Mouse (Mus musculus) neural tube, embryonic 13.5 days (tissue): ENCODE measurements around the gene Larp4b. TPM values are rescaled to one million over a fixed set of nuclear protein-coding genes. Genes with fewer than 3 reads are reported as not detected.

Experiments used
- ATAC-seq: fragments of 200-750 bp; cut with Nextera tagmentation; 2 replicates; pipeline ENCODE4 v1.8.0; 2017; ENCODE audit warnings: low read depth, mild to moderate bottlenecking, moderate TSS enrichment, moderate library complexity
- H3K27ac ChIP-seq: fragments of 300-500 bp; sonication (generic); replicated peaks from 2 replicates; pipeline ENCODE4 v1.5.1; 2015; ENCODE audit warnings: moderate library complexity, mild to moderate bottlenecking, inconsistent platforms
- H3K27me3 ChIP-seq: fragments of 300-500 bp; sonication (generic); 2 replicates; pipeline ENCODE4 v1.6.1; 2015; ENCODE audit warnings: mild to moderate bottlenecking, inconsistent platforms
- H3K36me3 ChIP-seq: fragments of 300-500 bp; sonication (generic); 2 replicates; pipeline ENCODE4 v1.6.1; 2015; ENCODE audit warnings: mild to moderate bottlenecking, inconsistent platforms
- H3K4me1 ChIP-seq: fragments of 300-500 bp; sonication (generic); replicated peaks from 2 replicates; pipeline ENCODE4 v1.6.1; 2015; ENCODE audit warnings: inconsistent platforms
- H3K4me2 ChIP-seq: fragments of 300-500 bp; sonication (generic); 2 replicates; pipeline ENCODE4 v1.6.1; 2015; ENCODE audit warnings: inconsistent platforms, mild to moderate bottlenecking, moderate library complexity
- H3K4me3 ChIP-seq: fragments of 300-500 bp; sonication (generic); 2 replicates; pipeline ENCODE4 v1.5.1; 2015; ENCODE audit warnings: mild to moderate bottlenecking, inconsistent platforms
- H3K9ac ChIP-seq: fragments of 300-500 bp; sonication (generic); 2 replicates; pipeline ENCODE4 v1.6.1; 2015; ENCODE audit warnings: moderate library complexity, mild to moderate bottlenecking, inconsistent platforms
- H3K9me3 ChIP-seq: fragments of 300-500 bp; sonication (generic); 2 replicates; pipeline ENCODE4 v1.6.1; 2016; ENCODE audit warnings: inconsistent platforms
- WGBS: fragments of 180-500 bp; shearing (Covaris S2); methylation state at CpG from one replicate; pipeline ENCODE4 v1.1.7; 2015; 5-methylcytosine and 5-hydroxymethylcytosine counted together
- polyA plus RNA-seq: library from polyadenylated mRNA; unstranded; fragments of >200 nt; fragmentation: Nextera tagmentation; extraction: Ambion mirVana; gene quantifications from 2 replicates; pipeline ENCODE4 v1.2.1, GENCODE M21; 2015

The Larp4b gene
- polyA plus RNA-seq, 1 experiment from 2014 or later, result 31.6 TPM

- Histone ChIP-seq H3K9me3 (no peaks in the 10 kb centered on the region), H3K4me2 (no peak overlapping the region), H3K27ac (no peak overlapping the region), H3K27me3 (no peaks in the 10 kb centered on the region), H3K4me1 (peaks cover 19% of the 10 kb centered on the region), H3K36me3 (no peaks in the 10 kb centered on the region), H3K4me3 (no peak overlapping the region), H3K9ac (no peak overlapping the region)
- WGBS, result 86% methylated on average over 6 of the region's 6 CpGs
- ATAC-seq, result no peak
Observed at GRCm38 (mm10) chr13:9184281-9184680, 90.6 kb downstream of the Larp4b start.

DNA sequence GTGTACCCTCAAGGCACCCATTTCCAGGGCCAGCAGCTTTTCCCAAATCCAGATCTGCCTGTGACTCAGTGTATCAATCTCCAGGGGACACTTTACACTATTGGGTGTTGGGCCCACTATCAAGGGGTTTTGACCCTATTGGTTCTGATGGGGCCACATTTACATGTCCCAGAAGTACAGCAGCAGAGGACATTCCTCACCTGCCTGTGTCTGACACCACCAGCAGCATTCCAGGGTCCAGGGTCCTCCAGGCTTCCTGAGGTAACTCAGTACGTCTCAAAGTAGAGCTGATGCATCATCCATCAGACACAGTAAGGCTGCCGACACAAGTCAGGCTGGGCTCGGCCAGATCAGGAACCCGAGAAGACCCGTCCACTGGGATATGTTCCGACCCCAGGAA is 91.0 kb downstream of the Larp4b start:
- no peak overlapping the region for H3K9ac ChIP-seq
- peaks cover 19% of the 10 kb centered on the region for H3K4me1 ChIP-seq
- H3K27ac ChIP-seq, result no peak overlapping the region
- no peak overlapping the region for H3K4me2 ChIP-seq
- no peaks in the 10 kb centered on the region for H3K36me3 ChIP-seq
- 90% methylated on average over 6 of the region's 6 CpGs for WGBS
- H3K4me3 ChIP-seq, result no peak overlapping the region
- H3K27me3 ChIP-seq, result no peaks in the 10 kb centered on the region
- no peaks in the 10 kb centered on the region for H3K9me3 ChIP-seq
- ATAC-seq, result no peak

DNA sequence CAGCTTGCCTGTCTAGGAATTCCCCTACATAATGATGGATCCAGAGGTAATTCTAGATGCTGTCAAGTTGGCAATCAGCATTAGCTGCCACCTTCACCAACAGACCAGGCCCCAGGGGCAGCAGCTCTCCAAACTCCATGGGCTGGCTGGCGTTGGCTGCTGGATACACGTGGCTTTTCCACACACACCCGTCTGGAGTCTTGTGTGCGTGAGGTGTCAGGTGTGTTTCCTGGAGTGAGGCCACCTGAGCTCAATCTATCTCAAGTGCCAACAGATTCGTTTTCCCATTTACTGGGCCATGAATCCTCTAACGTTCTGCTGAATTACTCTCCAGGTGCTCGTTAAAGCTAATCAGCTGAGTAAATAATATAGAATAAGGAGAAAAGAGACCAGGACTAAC is 93.5 kb downstream of the Larp4b start:
- no peaks in the 10 kb centered on the region for H3K27me3 ChIP-seq
- H3K27ac ChIP-seq, result peak overlapping the region; percentile 49; the same call in 1 of the 2 replicates
- H3K9ac ChIP-seq, result no peak overlapping the region
- no peaks in the 10 kb centered on the region for H3K9me3 ChIP-seq
- H3K4me3 ChIP-seq, result no peak overlapping the region
- ATAC-seq, result peak; percentile 68
- peaks cover 19% of the 10 kb centered on the region for H3K4me1 ChIP-seq
- no peaks in the 10 kb centered on the region for H3K36me3 ChIP-seq
- 27% methylated on average over 7 of the region's 7 CpGs for WGBS
- peak overlapping the region; percentile 33 for H3K4me2 ChIP-seq

GRCm38 (mm10) chr13:9187566-9188530 is 94.2 kb downstream of the Larp4b start:
- no peaks in the 10 kb centered on the region for H3K36me3 ChIP-seq
- peak; percentile 46 for ATAC-seq
- H3K27me3 ChIP-seq, result no peaks in the 10 kb centered on the region
- peaks cover 19% of the 10 kb centered on the region for H3K4me1 ChIP-seq
- H3K27ac ChIP-seq, result peak overlapping the region; percentile 49
- H3K4me2 ChIP-seq, result peak overlapping the region; percentile 33
- H3K4me3 ChIP-seq, result no peak overlapping the region
- no peaks in the 10 kb centered on the region for H3K9me3 ChIP-seq
- H3K9ac ChIP-seq, result peak overlapping the region; percentile 50; the same call in 1 of the 2 replicates
- WGBS, result 48% methylated on average over 22 of the region's 22 CpGs

- H3K4me1 ChIP-seq, result peaks cover 19% of the 10 kb centered on the region
- H3K36me3 ChIP-seq, result no peaks in the 10 kb centered on the region
- ATAC-seq, result no peak
- H3K27ac ChIP-seq, result no peak overlapping the region
- no peaks in the 10 kb centered on the region for H3K27me3 ChIP-seq
- H3K4me2 ChIP-seq, result no peak overlapping the region
- no peak overlapping the region for H3K9ac ChIP-seq
- H3K9me3 ChIP-seq, result no peaks in the 10 kb centered on the region
- WGBS, result 91% methylated on average over 5 of the region's 5 CpGs
- no peak overlapping the region for H3K4me3 ChIP-seq
Observed at GRCm38 (mm10) chr13:9189481-9189880, 95.8 kb downstream of the Larp4b start.

DNA sequence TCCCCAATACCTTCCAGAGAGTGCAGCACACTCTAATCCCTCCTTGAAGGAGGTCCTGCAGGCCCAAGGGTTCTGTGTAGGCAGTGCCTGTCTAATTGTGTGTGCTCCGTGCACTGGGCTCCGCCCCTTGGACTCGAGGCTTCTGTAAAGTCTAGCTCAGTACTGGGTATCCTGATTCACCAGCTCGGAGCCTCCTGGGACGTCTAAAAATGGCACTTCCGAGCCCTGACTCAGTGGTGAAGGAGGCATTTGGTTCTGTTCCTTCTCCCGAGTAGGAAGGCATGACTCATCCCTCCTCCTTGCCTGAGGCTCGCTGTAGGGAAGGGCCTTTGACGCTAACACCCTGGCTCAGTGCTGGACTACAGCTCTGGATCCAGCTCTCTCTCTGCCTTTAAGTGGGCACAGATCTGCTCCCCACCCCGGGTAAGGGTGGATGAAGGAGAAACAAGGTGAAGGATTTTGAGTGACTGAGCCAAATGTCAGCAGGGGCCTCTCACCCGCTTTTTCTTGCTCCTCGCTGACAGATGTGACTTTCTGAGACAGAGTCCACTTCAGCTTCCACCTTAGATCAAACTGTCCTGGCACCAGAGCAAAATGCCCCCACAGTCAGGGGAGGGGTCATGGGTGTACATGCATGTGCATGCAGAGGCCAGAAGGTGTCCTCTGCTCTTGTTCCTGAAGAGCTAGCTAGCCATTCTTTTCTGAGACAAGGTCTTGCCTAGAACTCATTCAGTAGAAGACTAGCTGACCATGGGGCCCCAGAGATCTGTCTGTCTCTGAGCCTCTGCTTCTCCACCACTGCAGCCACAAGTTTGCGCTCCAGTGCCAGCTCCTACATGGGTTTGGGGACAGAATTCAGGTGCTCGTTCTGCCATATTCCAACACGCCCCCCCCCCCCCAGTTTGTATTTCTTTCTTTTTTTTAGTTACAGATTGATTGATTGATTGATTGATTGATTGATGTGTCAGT is 97.8 kb downstream of the Larp4b start:
- Histone ChIP-seq H3K36me3 (no peaks in the 10 kb centered on the region), H3K4me3 (no peak overlapping the region), H3K9me3 (no peaks in the 10 kb centered on the region), H3K4me2 (no peak overlapping the region), H3K27me3 (no peaks in the 10 kb centered on the region), H3K4me1 (peaks cover 19% of the 10 kb centered on the region), H3K27ac (no peak overlapping the region), H3K9ac (no peak overlapping the region)
- ATAC-seq, result no peak
- 51% methylated on average over 15 of the region's 15 CpGs for WGBS

DNA sequence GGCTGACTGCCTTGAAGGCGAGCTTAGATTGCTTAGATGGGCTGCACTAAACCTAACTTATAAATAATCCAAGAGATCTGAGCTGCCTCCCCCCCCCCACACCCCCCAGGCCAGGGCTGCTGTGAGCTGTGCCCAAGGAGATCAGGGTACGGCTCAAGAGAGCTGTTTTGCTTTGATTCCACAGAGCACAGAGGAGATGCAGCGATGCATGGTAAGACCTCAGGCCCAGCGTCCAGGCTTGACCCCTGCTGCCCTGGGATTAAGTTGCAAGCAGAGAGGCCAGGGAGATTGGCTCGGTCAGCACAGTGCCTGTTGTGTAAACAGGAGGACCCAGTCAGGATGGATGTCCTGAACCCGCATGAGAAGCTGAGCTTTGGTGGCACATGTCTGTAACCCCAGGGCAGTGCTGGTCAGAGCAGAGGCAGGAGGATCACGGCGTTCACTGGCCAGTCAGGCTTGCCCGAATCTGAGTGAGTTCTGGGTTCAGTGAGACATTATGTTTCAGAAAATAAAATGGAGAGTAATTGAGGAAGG is 99.2 kb downstream of the Larp4b start:
- H3K9ac ChIP-seq, result no peak overlapping the region
- H3K4me1 ChIP-seq, result peaks cover 8% of the 10 kb centered on the region
- H3K27me3 ChIP-seq, result peaks cover 5% of the 10 kb centered on the region; the same call in 1 of the 2 replicates
- no peak for ATAC-seq
- no peaks in the 10 kb centered on the region for H3K36me3 ChIP-seq
- H3K9me3 ChIP-seq, result no peaks in the 10 kb centered on the region
- H3K4me2 ChIP-seq, result no peak overlapping the region
- H3K27ac ChIP-seq, result no peak overlapping the region
- no peak overlapping the region for H3K4me3 ChIP-seq
- 53% methylated on average over 9 of the region's 9 CpGs for WGBS

GRCm38 (mm10) chr13:9194656-9195055 is 101.0 kb downstream of the Larp4b start:
- ATAC-seq, result no peak
- 87% methylated on average over 4 of the region's 4 CpGs for WGBS
- no peak overlapping the region for H3K4me3 ChIP-seq
- H3K9ac ChIP-seq, result no peak overlapping the region
- H3K27ac ChIP-seq, result no peak overlapping the region
- H3K4me2 ChIP-seq, result no peak overlapping the region
- H3K9me3 ChIP-seq, result no peaks in the 10 kb centered on the region
- H3K36me3 ChIP-seq, result no peaks in the 10 kb centered on the region
- H3K4me1 ChIP-seq, result peaks cover 6% of the 10 kb centered on the region; the same call in 1 of the 2 replicates
- H3K27me3 ChIP-seq, result peaks cover 5% of the 10 kb centered on the region; the same call in 1 of the 2 replicates

- WGBS, result 69% methylated on average over 4 of the region's 4 CpGs
- Histone ChIP-seq H3K4me2 (no peak overlapping the region), H3K9me3 (no peaks in the 10 kb centered on the region), H3K27me3 (peaks cover 5% of the 10 kb centered on the region; the same call in 1 of the 2 replicates), H3K4me3 (no peak overlapping the region), H3K36me3 (no peaks in the 10 kb centered on the region), H3K9ac (no peak overlapping the region), H3K27ac (no peak overlapping the region), H3K4me1 (peaks cover 6% of the 10 kb centered on the region; the same call in 1 of the 2 replicates)
- ATAC-seq, result no peak
Observed at GRCm38 (mm10) chr13:9195565-9195964, 101.9 kb downstream of the Larp4b start.

- Histone ChIP-seq H3K4me2 (no peak overlapping the region), H3K9me3 (no peaks in the 10 kb centered on the region), H3K4me1 (peaks cover 6% of the 10 kb centered on the region; the same call in 1 of the 2 replicates), H3K4me3 (no peak overlapping the region), H3K9ac (no peak overlapping the region), H3K27me3 (peaks cover 5% of the 10 kb centered on the region; the same call in 1 of the 2 replicates), H3K36me3 (no peaks in the 10 kb centered on the region), H3K27ac (no peak overlapping the region)
- ATAC-seq, result no peak
- WGBS, result 73% methylated on average over 3 of the region's 3 CpGs
Observed at GRCm38 (mm10) chr13:9198106-9198505, 104.4 kb downstream of the Larp4b start.

DNA sequence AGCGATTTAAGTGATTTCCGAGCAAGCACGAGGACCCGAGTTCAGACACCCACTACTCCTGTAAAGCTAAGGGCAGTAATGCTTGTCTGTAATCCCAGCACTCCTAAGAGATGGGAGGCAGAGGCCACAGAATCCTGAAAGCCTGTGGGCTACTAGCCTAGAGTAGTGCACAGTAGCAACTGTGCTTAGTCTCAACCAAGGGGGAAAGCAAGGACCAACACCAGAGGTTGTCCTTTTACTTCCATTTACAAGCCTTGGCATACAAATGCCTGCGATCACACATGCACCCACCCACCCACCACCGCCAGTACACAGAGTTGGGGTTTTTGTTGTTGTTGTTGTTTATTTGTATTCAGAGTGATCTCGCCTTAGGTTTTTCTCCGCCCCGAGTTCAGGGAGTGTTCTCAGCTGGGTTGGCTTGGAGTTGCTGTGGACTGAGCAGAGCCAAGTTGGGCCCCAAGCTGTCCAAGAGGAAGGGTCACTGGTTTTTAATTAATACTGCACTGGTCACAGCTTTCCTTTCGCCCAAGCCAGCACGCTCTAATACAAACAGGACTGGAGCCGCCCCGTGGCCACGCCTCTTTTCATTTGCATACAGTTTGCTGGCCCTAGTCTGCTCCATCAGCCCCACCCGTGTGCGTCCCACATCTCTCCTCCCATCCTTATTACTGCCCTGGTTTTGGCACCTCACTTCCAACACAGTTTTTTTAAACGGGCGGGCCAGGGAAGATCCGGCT is 105.2 kb downstream of the Larp4b start:
- Histone ChIP-seq H3K27ac (no peak overlapping the region), H3K4me3 (0 out of 2 replicates have a peak overlapping the region, but pooled peaks have one; percentile 6), H3K9ac (no peak overlapping the region), H3K4me2 (peak overlapping the region; percentile 41), H3K27me3 (peaks cover 5% of the 10 kb centered on the region; the same call in 1 of the 2 replicates), H3K9me3 (no peaks in the 10 kb centered on the region), H3K36me3 (no peaks in the 10 kb centered on the region), H3K4me1 (peaks cover 6% of the 10 kb centered on the region; the same call in 1 of the 2 replicates)
- peak; percentile 72 for ATAC-seq
- 42% methylated on average over 19 of the region's 19 CpGs for WGBS
